Comparison of ENCODE assay signal across 11 mouse cellular contexts in genomic region chr4:32482936-32483335, GRCm38 (mm10).
A peak's percentile ranks its signal among the peaks of the same experiment; 100 is the strongest.
DNase-seq lines count a peak whose midpoint lies in the region; ATAC-seq and TF ChIP-seq lines count a peak whose summit lies in the region.
"Had no signal": no experiment of that assay in that cellular context is flagged by ENCODE, and none has a peak within 500 bp of the region (broad histone marks: within the 10 kb centered on the region; RNA-seq: fewer than 3 reads in every experiment).

No protein-coding gene starts in this region.

- H3K4me1 ChIP-seq in embryonic facial prominence, embryonic 12.5 days, result peaks cover 62% of the 10 kb centered on the region
- H3K4me1 ChIP-seq in hindbrain, embryonic 16.5 days (ENCODE audit: control insufficient read depth, insufficient read depth, low read depth, low read length), result peaks cover 50% of the 10 kb centered on the region
- H3K4me1 ChIP-seq: liver, embryonic 12.5 days had no signal

- H3K27ac ChIP-seq in embryonic facial prominence, embryonic 12.5 days, result no peak overlapping the region
- H3K27ac ChIP-seq in hindbrain, embryonic 16.5 days (ENCODE audit: low read depth, low read length), result peak overlapping the region; percentile 41; the same call in 1 of the 2 replicates
- H3K27ac ChIP-seq: liver, embryonic 12.5 days had no signal

- whole genome bisulfite sequencing in embryonic facial prominence, embryonic 12.5 days, result 7% methylated on average over 8 of the region's 8 CpGs
- 10% methylated on average over 8 of the region's 8 CpGs for WGBS in hindbrain, embryonic 16.5 days

- H3K4me3 ChIP-seq in embryonic facial prominence, embryonic 12.5 days, result no peak overlapping the region
- H3K4me3 ChIP-seq in hindbrain, embryonic 16.5 days (ENCODE audit: low read length), result no peak overlapping the region
- no peak overlapping the region for H3K4me3 ChIP-seq in myocyte
- H3K4me3 ChIP-seq: liver, embryonic 12.5 days had no signal

- H3ac ChIP-seq in myocyte (ENCODE audit: control insufficient read depth, insufficient read length), result no peak overlapping the region

- no peaks in the 10 kb centered on the region for H3K36me3 ChIP-seq in embryonic facial prominence, embryonic 12.5 days
- H3K36me3 ChIP-seq in hindbrain, embryonic 16.5 days (ENCODE audit: control insufficient read depth, insufficient read depth, low read length), result no peaks in the 10 kb centered on the region
- H3K36me3 ChIP-seq in myocyte (ENCODE audit: control insufficient read depth, insufficient read depth), result no peaks in the 10 kb centered on the region
- H3K36me3 ChIP-seq: liver, embryonic 12.5 days had no signal

- no peak overlapping the region for H3K9ac ChIP-seq in embryonic facial prominence, embryonic 12.5 days
- no peak overlapping the region for H3K9ac ChIP-seq in hindbrain, embryonic 16.5 days (ENCODE audit: low read depth, low read length)
- H3K9ac ChIP-seq: liver, embryonic 12.5 days had no signal

- peak; percentile 19 for DNase-seq in CD4-positive, CD25-positive, alpha-beta regulatory T cell, adult 2 months (ENCODE audit: low read depth, low spot score)
- DNase-seq in frontal cortex, postnatal 14 days (ENCODE audit: low spot score in 2 of 2), result no peak
- no peak for DNase-seq in heart, postnatal 25 days (ENCODE audit: low spot score)
- no peak for DNase-seq in heart, postnatal 36 days
- DNase-seq: lung, postnatal 36 days had no signal

- TF ChIP-seq POLR2A in myocyte (IDR thresholded peaks at IDR 0.05; ENCODE audit: insufficient read length, low read depth), result no peak

- H3K27me3 ChIP-seq in embryonic facial prominence, embryonic 12.5 days, result no peaks in the 10 kb centered on the region
- H3K27me3 ChIP-seq in hindbrain, embryonic 16.5 days (replicated peaks; ENCODE audit: control insufficient read depth, insufficient read depth, low read length), result no peaks in the 10 kb centered on the region
- H3K27me3 ChIP-seq in myocyte (ENCODE audit: control insufficient read depth, insufficient read depth, insufficient read length), result no peaks in the 10 kb centered on the region
- H3K27me3 ChIP-seq: liver, embryonic 12.5 days had no signal

- H3K9me3 ChIP-seq in embryonic facial prominence, embryonic 12.5 days, result no peaks in the 10 kb centered on the region
- no peaks in the 10 kb centered on the region for H3K9me3 ChIP-seq in hindbrain, embryonic 16.5 days (ENCODE audit: control insufficient read depth, low read length)
- H3K9me3 ChIP-seq: liver, embryonic 12.5 days had no signal

- ATAC-seq in CD4-positive, CD25-positive, alpha-beta regulatory T cell, adult 4 months, result no peak
- ATAC-seq in embryonic facial prominence, embryonic 12.5 days (ENCODE audit: insufficient number of reproducible peaks, insufficient read depth, low FRiP score, low TSS enrichment), result 0 out of 2 replicates have a peak, but pooled peaks have one; percentile 70
- ATAC-seq in hindbrain, embryonic 16.5 days, result no peak
- ATAC-seq: intestine, postnatal 0 days; liver, embryonic 12.5 days had no signal

- H3K4me2 ChIP-seq in embryonic facial prominence, embryonic 12.5 days (replicated peaks), result 0 out of 2 replicates have a peak overlapping the region, but pooled peaks have one; percentile 4
- no peak overlapping the region for H3K4me2 ChIP-seq in hindbrain, embryonic 16.5 days (ENCODE audit: low read length)
- H3K4me2 ChIP-seq in myocyte (ENCODE audit: low read depth), result peak overlapping the region; percentile 52
- H3K4me2 ChIP-seq: liver, embryonic 12.5 days had no signal

- no peaks in the 10 kb centered on the region for H3K79me2 ChIP-seq in myocyte (ENCODE audit: control insufficient read depth, insufficient read depth)

- intact Hi-C loops in heart, postnatal 25 days (cut with DNase I), result no loop called here
- intact Hi-C loops in heart, postnatal 36 days (cut with DNase I), result no loop called here

TF ChIP-seq in myocyte, 11 proteins besides CTCF, POLR2A, EP300 and RAD21:
- TF ChIP-seq POLR2AphosphoS2 (IDR thresholded peaks at IDR 0.05; ENCODE audit: insufficient read length, low read depth), result no peak
- TF ChIP-seq MAX (IDR thresholded peaks at IDR 0.05; ENCODE audit: low read depth), result no peak
